Mouse (Mus musculus) lung, adult 2 months (tissue): ENCODE measurements around the gene Olfr15.
"Not testable (repeated sequence)": the region's sequence is repeated elsewhere in the genome, so short reads cannot be mapped to it uniquely, and the experiment has no call there.

Source experiments
- CTCF ChIP-seq: fragments of 200-500 bp; IDR thresholded peaks from 2 replicates; pipeline ENCODE4 v1.5.1; 2011; ENCODE audit warnings: mild to moderate bottlenecking, low read length, control low read depth; ENCODE audit not compliant: insufficient read depth
- POLR2A ChIP-seq: fragments of 200-500 bp; IDR thresholded peaks from 2 replicates; pipeline ENCODE4 v1.6.1; 2011; ENCODE audit warnings: low read depth, mild to moderate bottlenecking, control low read depth, low read length, borderline replicate concordance; ENCODE audit errors: extremely low read depth

- TF ChIP-seq CTCF, POLR2A: not testable (repeated sequence)
These were observed 16.0 kb upstream of the Olfr15 start for GRCm38 (mm10) chr16:3814667-3815066.
